Mouse (Mus musculus): ENCODE results near the gene Lpar3.

- no peak for TF ChIP-seq TAL1 (IDR thresholded peaks at IDR 0.05; ENCODE audit: low read length)
- no peak for TF ChIP-seq GATA1 (IDR thresholded peaks at IDR 0.05; ENCODE audit: low read length)
These were observed 24.5 kb upstream of the Lpar3 start for GRCm38 (mm10) chr3:146196301-146196700.
